Mouse (Mus musculus): ENCODE measurements around the gene Llph.

Gene Llph

GRCm38 (mm10) chr10:120279482-120280128, 52.7 kb downstream of the Llph start:
- DNase-seq (ENCODE audit: low read depth): no peak

- no peak for DNase-seq (ENCODE audit: low read depth)
Observed at GRCm38 (mm10) chr10:120280375-120280774, 53.5 kb downstream of the Llph start.

GRCm38 (mm10) chr10:120281700-120282099, 54.8 kb downstream of the Llph start:
- DNase-seq (ENCODE audit: low read depth): no peak

Data from induced T-regulatory cell, adult 2 months (primary cell).